Mouse (Mus musculus): ENCODE measurements around the gene Anxa8.

DNA sequence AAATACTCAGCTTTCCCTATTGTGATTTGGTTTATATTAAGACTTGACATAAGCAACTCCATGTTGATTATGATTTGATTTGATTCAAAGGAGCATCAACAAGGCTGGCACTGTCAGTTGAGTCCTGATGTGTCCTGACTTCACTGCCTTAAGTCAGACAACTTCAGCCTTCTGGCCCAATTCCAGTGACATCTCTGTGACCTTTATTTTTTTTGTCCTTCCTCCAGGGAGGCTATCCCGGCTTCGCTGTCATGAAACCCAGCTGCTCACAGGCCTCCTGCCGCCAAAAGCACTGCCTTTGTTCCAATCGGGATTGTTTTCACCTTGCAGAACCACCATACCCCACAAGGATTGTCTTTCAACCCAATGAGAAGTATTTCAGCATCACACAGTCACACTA is 10.4 kb upstream of the Anxa8 start:
- TF ChIP-seq CTCF (IDR thresholded peaks at IDR 0.05; ENCODE audit: low read depth, low read length): no peak
- TF ChIP-seq POLR2A (IDR thresholded peaks at IDR 0.05; ENCODE audit: borderline replicate concordance, low read depth, low read length): no peak
